Mouse (Mus musculus) brain, embryonic 14.5 days (tissue): Measurements from ENCODE around the gene Apoe. TPM values are rescaled to one million over a fixed set of nuclear protein-coding genes. Genes with fewer than 3 reads are reported as not detected.

ENCODE experiments used
- DNase-seq: peaks from one replicate; pipeline ENCODE4 v3.0.0-alpha.2; 2011; ENCODE audit warnings: low read depth
- CTCF ChIP-seq: fragments of 200-500 bp; IDR thresholded peaks from 2 replicates; pipeline ENCODE4 v1.5.1; 2012; ENCODE audit warnings: inconsistent platforms, mild to moderate bottlenecking, moderate library complexity, borderline replicate concordance; ENCODE audit not compliant: insufficient read depth, insufficient read length; ENCODE audit errors: extremely low read depth
- POLR2A ChIP-seq: fragments of 200-500 bp; IDR thresholded peaks from 2 replicates; pipeline ENCODE4 v1.6.1; 2012; ENCODE audit warnings: mild to moderate bottlenecking, inconsistent platforms, borderline replicate concordance; ENCODE audit not compliant: poor library complexity, insufficient read depth, insufficient read length, severe bottlenecking; ENCODE audit errors: extremely low read depth
- polyA plus RNA-seq: library from polyadenylated mRNA; depleted of rRNA; stranded (reverse); fragments of >200 nt; gene quantifications from 2 replicates; pipeline ENCODE4 v1.2.3, GENCODE M21; 2012; rRNA removed

Apoe gene
- polyA plus RNA-seq, 1 experiment: 295 TPM

- TF ChIP-seq CTCF (no peak), POLR2A (no peak)
- no peak for DNase-seq
Observed at GRCm38 (mm10) chr7:19667434-19667833, 31.6 kb downstream of the Apoe start.

DNA sequence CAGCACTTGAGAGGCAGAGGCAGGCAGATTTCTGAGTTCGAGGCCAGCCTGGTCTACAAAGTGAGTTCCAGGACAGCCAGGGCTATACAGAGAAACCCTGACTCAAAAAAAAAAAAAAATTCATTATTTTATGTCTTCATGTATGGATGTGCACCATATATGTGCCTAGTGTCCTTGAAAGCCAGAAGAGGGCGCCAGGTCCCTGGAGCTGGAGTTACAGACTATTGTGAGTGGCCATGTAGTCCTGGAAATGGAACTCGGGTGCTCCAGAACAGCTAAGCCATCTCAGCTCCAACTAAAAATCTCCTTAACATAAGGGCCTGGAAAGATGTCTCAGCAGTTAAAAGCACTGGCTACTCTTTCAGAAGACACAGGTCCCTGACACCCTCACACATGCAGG, 32.2 kb downstream of the Apoe start:
- no peak for TF ChIP-seq CTCF
- TF ChIP-seq POLR2A: no peak
- peak; percentile 8 for DNase-seq

GRCm38 (mm10) chr7:19664955-19665841, 33.8 kb downstream of the Apoe start, which contains the start of gene Clptm1:
Gene Clptm1, minus strand, starts transcription at chr7:19665033.
- DNase-seq: peak; percentile 99

DNA sequence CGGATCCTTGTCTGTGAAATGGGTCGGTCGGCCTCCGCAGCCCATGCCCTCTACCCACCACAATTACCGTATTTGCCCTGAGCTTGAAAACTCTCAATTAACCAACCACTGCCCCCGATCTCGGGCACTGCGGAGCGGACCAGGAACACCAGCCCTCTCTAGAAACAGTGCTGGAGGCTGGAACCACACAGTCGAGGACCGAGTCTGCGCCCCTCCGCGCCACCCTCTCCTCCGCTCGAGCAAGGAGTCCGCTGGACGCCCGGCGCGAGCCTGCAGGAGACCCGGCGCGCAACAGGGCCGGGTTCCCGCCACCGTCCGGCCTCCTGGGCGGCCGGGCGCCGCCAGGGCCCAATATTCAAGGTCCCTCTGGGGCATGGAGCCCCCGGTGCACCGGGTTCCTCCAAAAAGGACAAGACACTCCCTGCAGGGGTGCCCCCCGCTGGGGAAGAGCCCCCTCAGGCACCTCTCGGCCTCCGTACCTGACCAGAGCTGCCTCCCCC, 34.5 kb downstream of the Apoe start:
- peak; percentile 5 for DNase-seq
- TF ChIP-seq POLR2A: no peak
- no peak for TF ChIP-seq CTCF

More at GRCm38 (mm10) chr7:19664955-19665841, 33.8 kb downstream of the Apoe start, which contains the start of gene Clptm1:
- peak; percentile 85 for TF ChIP-seq POLR2A
- TF ChIP-seq CTCF: peak; percentile 35; the same call in 1 of the 2 replicates

GRCm38 (mm10) chr7:19663940-19664339, 35.0 kb downstream of the Apoe start:
- TF ChIP-seq CTCF: no peak
- no peak for TF ChIP-seq POLR2A
- no peak for DNase-seq

GRCm38 (mm10) chr7:19652614-19653013, 46.4 kb downstream of the Apoe start:
- TF ChIP-seq POLR2A: no peak
- no peak for TF ChIP-seq CTCF
- no peak for DNase-seq

- TF ChIP-seq CTCF: no peak
- TF ChIP-seq POLR2A: no peak
- DNase-seq: no peak
Observed at GRCm38 (mm10) chr7:19651063-19651786, 47.8 kb downstream of the Apoe start.

Other genes with a start within 250 kb of the Apoe start
- gene Mark4, start 240.4 kb downstream of the Apoe start, polyA plus RNA-seq: 50.7 and 67.0 TPM in 2 replicates
- 0.91 and 1.0 TPM in 2 replicates for gene Exoc3l2, start 235.9 kb downstream of the Apoe start, polyA plus RNA-seq
- 11.2 and 14.6 TPM in 2 replicates for gene Bloc1s3, start 190.8 kb downstream of the Apoe start, polyA plus RNA-seq
- 29.0 and 38.3 TPM in 2 replicates for gene Trappc6a, start 190.8 kb downstream of the Apoe start, polyA plus RNA-seq
- gene Nkpd1, start 181.3 kb downstream of the Apoe start, polyA plus RNA-seq: 0.51 and 0.68 TPM in 2 replicates
- gene Ppp1r37, start 136.1 kb downstream of the Apoe start, polyA plus RNA-seq: 116 and 136 TPM in 2 replicates
- 1.4 and 1.6 TPM in 2 replicates for gene Zfp296, start 121.9 kb downstream of the Apoe start, polyA plus RNA-seq
- gene Gemin7, start 121.6 kb downstream of the Apoe start, polyA plus RNA-seq: 67.3 and 72.9 TPM in 2 replicates
- 154 and 197 TPM in 2 replicates for gene Clasrp, start 94.7 kb downstream of the Apoe start, polyA plus RNA-seq
- gene Relb, start 69.8 kb downstream of the Apoe start, polyA plus RNA-seq: 4.8 and 5.3 TPM in 2 replicates
- 89.4 and 114 TPM in 2 replicates for gene Clptm1, start 34.2 kb downstream of the Apoe start, polyA plus RNA-seq
- 0.30 TPM in 2 replicates for gene Apoc2, start 21.2 kb downstream of the Apoe start, polyA plus RNA-seq
- not detected in 2 replicates for gene Gm44805, start 17.8 kb downstream of the Apoe start, polyA plus RNA-seq
- not detected in 2 replicates for gene Apoc4, start 17.7 kb downstream of the Apoe start, polyA plus RNA-seq
- gene Apoc1, start 6.5 kb downstream of the Apoe start, polyA plus RNA-seq: 0.81 and 2.0 TPM in 2 replicates
- 111 and 131 TPM in 2 replicates for gene Tomm40, start 16.2 kb upstream of the Apoe start, polyA plus RNA-seq
- 39.7 and 45.2 TPM in 2 replicates for gene Nectin2, start 51.3 kb upstream of the Apoe start, polyA plus RNA-seq
- 13.8 and 19.5 TPM in 2 replicates for gene Bcam, start 71.8 kb upstream of the Apoe start, polyA plus RNA-seq
- 0.33 and 0.58 TPM in 2 replicates for gene Cblc, start 97.6 kb upstream of the Apoe start, polyA plus RNA-seq
- 0.47 and 0.92 TPM in 2 replicates for gene Bcl3, start 123.6 kb upstream of the Apoe start, polyA plus RNA-seq
- gene Gm19345, start 152.8 kb upstream of the Apoe start, polyA plus RNA-seq: 17.1 and 18.8 TPM in 2 replicates
- gene Ceacam16, start 162.1 kb upstream of the Apoe start, polyA plus RNA-seq: not detected in 2 replicates
- 0.03 and 0.15 TPM in 2 replicates for gene Ceacam19, start 188.8 kb upstream of the Apoe start, polyA plus RNA-seq
- gene Pvr, start 222.0 kb upstream of the Apoe start, polyA plus RNA-seq: 8.1 and 11.9 TPM in 2 replicates